Mouse (Mus musculus): Measurements from ENCODE around the gene Mov10.

GRCm38 (mm10) chr3:104792360-104793270 is 25.7 kb downstream of the Mov10 start:
- TF ChIP-seq CTCF (IDR thresholded peaks at IDR 0.05; ENCODE audit: extremely low read depth, insufficient read length, insufficient replicate concordance, low read depth, low read length) (no peak), POLR2A (IDR thresholded peaks at IDR 0.05; ENCODE audit: low read depth, low read length) (no peak)
